9 mouse cellular contexts compared by ENCODE assay signal in the genomic region with DNA sequence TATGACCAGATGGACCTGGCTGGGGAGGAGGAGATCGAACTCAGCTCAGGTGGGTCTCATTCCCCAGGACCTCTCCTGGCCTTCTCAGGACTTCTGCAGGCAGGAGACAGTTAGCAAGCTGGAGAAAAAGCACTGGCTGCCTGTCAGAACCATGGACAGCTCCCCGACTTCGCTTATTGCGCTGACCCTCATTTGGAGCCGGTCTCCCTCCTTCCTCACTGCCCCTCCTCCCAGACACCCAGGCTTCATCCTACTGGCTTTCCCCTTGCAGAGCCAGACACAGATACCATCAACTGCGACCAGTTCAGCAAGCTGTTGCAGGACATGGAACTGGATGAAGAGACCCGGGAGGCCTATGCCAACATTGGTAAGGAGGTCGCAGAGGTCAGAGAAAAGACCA. TPM values are rescaled to one million over a fixed set of nuclear protein-coding genes. Genes with fewer than 3 reads are reported as not detected.
DNase-seq lines count a peak whose midpoint lies in the region; ATAC-seq and TF ChIP-seq lines count a peak whose summit lies in the region.
"Had no signal": no experiment of that assay in that cellular context is flagged by ENCODE, and none has a peak within 500 bp of the region (broad histone marks: within the 10 kb centered on the region; RNA-seq: fewer than 3 reads in every experiment).

No protein-coding gene starts in this region.

- peak; percentile 68 for DNase-seq in hindbrain, embryonic 10.5 days (ENCODE audit: low spot score)
- peak; percentile 71 for DNase-seq in NIH3T3 (ENCODE audit: low read depth)
- peak; percentile 76 for DNase-seq in embryo, embryonic 9.5 days (ENCODE audit: extremely low spot score)
- peak; percentile 64 for DNase-seq in lung, postnatal 0 days (ENCODE audit: low spot score)
- DNase-seq in yolk sac, embryonic 10.5 days (ENCODE audit: low spot score), result peak; percentile 34
- DNase-seq in urinary bladder, adult 18-20 months (ENCODE audit: low spot score in 2 of 2), result no peak
- DNase-seq in spleen, postnatal 4 days (ENCODE audit: low spot score in 2 of 2), result no peak

- H3K27ac ChIP-seq in hindbrain, embryonic 10.5 days, result no peak overlapping the region
- no peak overlapping the region for H3K27ac ChIP-seq in hindbrain, embryonic 16.5 days (ENCODE audit: low read depth, low read length)
- no peak overlapping the region for H3K27ac ChIP-seq in lung, postnatal 0 days (ENCODE audit: low read length)
- H3K27ac ChIP-seq: hindbrain, embryonic 15.5 days had no signal

- H3K4me2 ChIP-seq in hindbrain, embryonic 16.5 days (ENCODE audit: low read length), result no peak overlapping the region
- H3K4me2 ChIP-seq in lung, postnatal 0 days (replicated peaks; ENCODE audit: low read depth, low read length), result no peak overlapping the region
- H3K4me2 ChIP-seq: hindbrain, embryonic 15.5 days had no signal

- H3K4me3 ChIP-seq in hindbrain, embryonic 10.5 days, result no peak overlapping the region
- H3K4me3 ChIP-seq in hindbrain, embryonic 16.5 days (ENCODE audit: low read length), result no peak overlapping the region
- H3K4me3 ChIP-seq in lung, postnatal 0 days (ENCODE audit: low read depth, low read length), result no peak overlapping the region
- H3K4me3 ChIP-seq: hindbrain, embryonic 15.5 days had no signal

- 15% methylated on average over 8 of the region's 8 CpGs for WGBS in hindbrain, embryonic 10.5 days
- WGBS in hindbrain, embryonic 16.5 days, result 21% methylated on average over 8 of the region's 8 CpGs
- 14% methylated on average over 8 of the region's 8 CpGs for WGBS in lung, postnatal 0 days

- no peak overlapping the region for H3K9ac ChIP-seq in hindbrain, embryonic 16.5 days (ENCODE audit: low read depth, low read length)
- H3K9ac ChIP-seq in lung, postnatal 0 days (replicated peaks; ENCODE audit: low read depth), result no peak overlapping the region
- H3K9ac ChIP-seq: hindbrain, embryonic 15.5 days had no signal

- no peaks in the 10 kb centered on the region for H3K9me3 ChIP-seq in hindbrain, embryonic 10.5 days
- H3K9me3 ChIP-seq in hindbrain, embryonic 16.5 days (ENCODE audit: control insufficient read depth, low read length), result no peaks in the 10 kb centered on the region
- H3K9me3 ChIP-seq in lung, postnatal 0 days (ENCODE audit: low read length), result no peaks in the 10 kb centered on the region
- H3K9me3 ChIP-seq: hindbrain, embryonic 15.5 days had no signal

- H3K27me3 ChIP-seq in hindbrain, embryonic 10.5 days (ENCODE audit: insufficient read depth, poor library complexity, severe bottlenecking), result no peaks in the 10 kb centered on the region; the same call in 1 of the 2 replicates
- no peaks in the 10 kb centered on the region for H3K27me3 ChIP-seq in hindbrain, embryonic 16.5 days (replicated peaks; ENCODE audit: control insufficient read depth, insufficient read depth, low read length)
- no peaks in the 10 kb centered on the region for H3K27me3 ChIP-seq in lung, postnatal 0 days (replicated peaks; ENCODE audit: insufficient read depth, low read length)
- H3K27me3 ChIP-seq: hindbrain, embryonic 15.5 days had no signal

- TF ChIP-seq EP300 in lung, postnatal 0 days (IDR thresholded peaks at IDR 0.05), result no peak

- no peak for ATAC-seq in hindbrain, embryonic 16.5 days
- ATAC-seq in lung, postnatal 0 days, result 0 out of 2 replicates have a peak, but pooled peaks have one; percentile 6

- H3K4me1 ChIP-seq in hindbrain, embryonic 10.5 days (replicated peaks), result peaks cover 3% of the 10 kb centered on the region; the same call in 1 of the 2 replicates
- H3K4me1 ChIP-seq in hindbrain, embryonic 16.5 days (ENCODE audit: control insufficient read depth, insufficient read depth, low read depth, low read length), result no peaks in the 10 kb centered on the region; the same call in 1 of the 2 replicates
- H3K4me1 ChIP-seq in lung, postnatal 0 days (ENCODE audit: insufficient read depth, low read depth, low read length), result no peaks in the 10 kb centered on the region
- H3K4me1 ChIP-seq: hindbrain, embryonic 15.5 days had no signal

- no peak for TF ChIP-seq CTCF in lung, postnatal 0 days (IDR thresholded peaks at IDR 0.05)

- no peaks in the 10 kb centered on the region for H3K36me3 ChIP-seq in hindbrain, embryonic 10.5 days
- H3K36me3 ChIP-seq in hindbrain, embryonic 16.5 days (ENCODE audit: control insufficient read depth, insufficient read depth, low read length), result no peaks in the 10 kb centered on the region
- no peaks in the 10 kb centered on the region for H3K36me3 ChIP-seq in lung, postnatal 0 days (ENCODE audit: insufficient read depth, low read length)
- H3K36me3 ChIP-seq: hindbrain, embryonic 15.5 days had no signal

RNA-seq across cellular contexts. Expression of a gene that starts 22.0 kb away (rescaled TPM):
- 0.15 and 0.16 TPM in 2 replicates for polyA plus RNA-seq in hindbrain, embryonic 10.5 days (2016; fragmentation: Nextera tagmentation; extraction: Ambion mirVana)
- 0.46 and 0.54 TPM in 2 replicates for polyA plus RNA-seq in hindbrain, embryonic 16.5 days (2015; fragmentation: Nextera tagmentation; extraction: Ambion mirVana)
- 1.3 and 1.4 TPM in 2 replicates for polyA plus RNA-seq in lung, postnatal 0 days (2015; fragmentation: Nextera tagmentation; extraction: Ambion mirVana)

RNA-seq across cellular contexts. Expression of a gene that starts 41.0 kb away (rescaled TPM):
- polyA plus RNA-seq in hindbrain, embryonic 10.5 days (2016; fragmentation: Nextera tagmentation; extraction: Ambion mirVana), result 14.9 and 22.1 TPM in 2 replicates
- polyA plus RNA-seq in hindbrain, embryonic 16.5 days (2015; fragmentation: Nextera tagmentation; extraction: Ambion mirVana), result 8.7 and 16.9 TPM in 2 replicates
- polyA plus RNA-seq in lung, postnatal 0 days (2015; fragmentation: Nextera tagmentation; extraction: Ambion mirVana), result 19.2 and 19.4 TPM in 2 replicates

RNA-seq across cellular contexts. Expression of a gene that starts 43.3 kb away (rescaled TPM):
- polyA plus RNA-seq in hindbrain, embryonic 10.5 days (2016; fragmentation: Nextera tagmentation; extraction: Ambion mirVana), result 34.5 and 35.0 TPM in 2 replicates
- polyA plus RNA-seq in hindbrain, embryonic 16.5 days (2015; fragmentation: Nextera tagmentation; extraction: Ambion mirVana), result 60.7 and 66.7 TPM in 2 replicates
- polyA plus RNA-seq in lung, postnatal 0 days (2015; fragmentation: Nextera tagmentation; extraction: Ambion mirVana), result 32.0 and 34.6 TPM in 2 replicates

RNA-seq across cellular contexts. Expression of a gene that starts 54.7 kb away (rescaled TPM):
- 19.6 and 24.9 TPM in 2 replicates for polyA plus RNA-seq in hindbrain, embryonic 10.5 days (2016; fragmentation: Nextera tagmentation; extraction: Ambion mirVana)
- polyA plus RNA-seq in hindbrain, embryonic 16.5 days (2015; fragmentation: Nextera tagmentation; extraction: Ambion mirVana), result 48.9 and 52.1 TPM in 2 replicates
- 1.6 and 1.7 TPM in 2 replicates for polyA plus RNA-seq in lung, postnatal 0 days (2015; fragmentation: Nextera tagmentation; extraction: Ambion mirVana)

Comparison
In these comparisons a context has a peak if more than half of its experiments do, and no peak if none do; other contexts are left out.
1. DNase-seq: peak in hindbrain, embryonic 10.5 days (single experiment), NIH3T3 (single experiment), embryo, embryonic 9.5 days (single experiment), lung, postnatal 0 days (single experiment) and yolk sac, embryonic 10.5 days (single experiment); none in urinary bladder, adult 18-20 months (0 of 2) and spleen, postnatal 4 days (0 of 2).